Comparison of ENCODE assay signal across 18 mouse cellular contexts in the genomic region with DNA sequence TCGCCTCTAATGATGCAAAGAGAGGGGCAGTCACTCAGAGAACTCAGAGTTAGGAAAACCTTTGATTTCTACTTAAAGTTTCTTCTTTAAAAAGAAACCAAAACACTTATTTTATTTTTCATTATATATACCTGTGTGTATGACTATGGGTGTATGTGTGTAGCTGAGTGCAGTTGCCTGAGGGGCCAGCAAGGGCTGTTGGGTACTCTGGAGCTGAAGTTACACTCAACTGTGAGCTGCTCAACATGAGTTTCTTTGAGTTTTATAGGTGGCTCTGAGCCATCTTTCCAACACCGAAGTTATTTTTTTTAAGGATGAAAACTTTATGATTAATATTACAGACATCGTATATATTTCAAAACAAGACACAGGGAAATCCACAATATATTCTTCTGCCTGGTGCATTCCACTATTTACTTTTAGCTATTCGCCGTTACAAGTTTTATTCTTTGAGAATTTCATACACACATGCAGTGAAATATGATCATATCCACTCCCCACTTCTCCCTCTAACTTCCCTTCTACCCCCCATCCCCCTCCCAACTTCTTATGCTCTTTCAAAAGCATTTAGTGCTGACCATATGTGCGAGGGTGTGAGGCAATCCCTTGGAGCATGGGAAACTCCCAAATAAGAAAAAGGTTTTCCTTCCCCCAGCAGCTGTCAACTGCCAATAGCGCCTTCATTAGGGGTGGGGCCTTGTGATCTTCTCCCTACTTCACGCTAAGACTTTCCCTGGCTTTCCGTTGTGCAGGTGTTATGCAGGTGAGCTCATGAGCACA.
A peak's percentile ranks its signal among the peaks of the same experiment; 100 is the strongest.
DNase-seq lines count a peak whose midpoint lies in the region; ATAC-seq and TF ChIP-seq lines count a peak whose summit lies in the region.
"Had no signal": no experiment of that assay in that cellular context is flagged by ENCODE, and none has a peak within 500 bp of the region (broad histone marks: within the 10 kb centered on the region; RNA-seq: fewer than 3 reads in every experiment).

No protein-coding gene starts in this region.

- no peaks in the 10 kb centered on the region for H3K9me3 ChIP-seq in intestine, embryonic 14.5 days (ENCODE audit: control insufficient read depth, low read length)
- H3K9me3 ChIP-seq in intestine, postnatal 0 days (ENCODE audit: control insufficient read depth) = no peaks in the 10 kb centered on the region
- no peaks in the 10 kb centered on the region; the same call in 1 of the 2 replicates for H3K9me3 ChIP-seq in embryonic facial prominence, embryonic 13.5 days
- no peaks in the 10 kb centered on the region for H3K9me3 ChIP-seq in limb, embryonic 11.5 days (ENCODE audit: control insufficient read depth, low read length)
- no peaks in the 10 kb centered on the region for H3K9me3 ChIP-seq in stomach, embryonic 15.5 days
- H3K9me3 ChIP-seq: G1E had no signal

- no peaks in the 10 kb centered on the region for H3K27me3 ChIP-seq in intestine, embryonic 14.5 days (replicated peaks; ENCODE audit: control insufficient read depth, insufficient read depth, low read length)
- no peaks in the 10 kb centered on the region for H3K27me3 ChIP-seq in intestine, postnatal 0 days (replicated peaks; ENCODE audit: control insufficient read depth, insufficient read depth, low read length)
- no peaks in the 10 kb centered on the region for H3K27me3 ChIP-seq in embryonic facial prominence, embryonic 13.5 days
- H3K27me3 ChIP-seq in limb, embryonic 11.5 days (ENCODE audit: control insufficient read depth, insufficient read depth, low read length) = no peaks in the 10 kb centered on the region
- H3K27me3 ChIP-seq in stomach, embryonic 15.5 days (replicated peaks) = no peaks in the 10 kb centered on the region

- H3K4me3 ChIP-seq in intestine, embryonic 14.5 days (ENCODE audit: low read depth, low read length) = no peak overlapping the region
- no peak overlapping the region for H3K4me3 ChIP-seq in intestine, postnatal 0 days (ENCODE audit: low read depth, low read length)
- no peak overlapping the region for H3K4me3 ChIP-seq in embryonic facial prominence, embryonic 13.5 days
- H3K4me3 ChIP-seq in limb, embryonic 11.5 days (ENCODE audit: low read depth, low read length) = no peak overlapping the region
- no peak overlapping the region for H3K4me3 ChIP-seq in stomach, embryonic 15.5 days (replicated peaks)

- H3K27ac ChIP-seq in intestine, embryonic 14.5 days (ENCODE audit: low read depth) = 0 out of 2 replicates have a peak overlapping the region, but pooled peaks have one; percentile 16
- H3K27ac ChIP-seq in intestine, postnatal 0 days (ENCODE audit: low read depth, low read length) = no peak overlapping the region
- H3K27ac ChIP-seq in embryonic facial prominence, embryonic 13.5 days = peak overlapping the region; percentile 33; the same call in 1 of the 2 replicates
- H3K27ac ChIP-seq in limb, embryonic 11.5 days (replicated peaks; ENCODE audit: low read depth, low read length) = no peak overlapping the region; the same call in 1 of the 2 replicates
- H3K27ac ChIP-seq in stomach, embryonic 15.5 days = peak overlapping the region; percentile 31

- no peaks in the 10 kb centered on the region for H3K36me3 ChIP-seq in intestine, embryonic 14.5 days (ENCODE audit: control insufficient read depth, insufficient read depth, low read length)
- no peaks in the 10 kb centered on the region for H3K36me3 ChIP-seq in intestine, postnatal 0 days (ENCODE audit: control insufficient read depth, insufficient read depth)
- H3K36me3 ChIP-seq in embryonic facial prominence, embryonic 13.5 days = no peaks in the 10 kb centered on the region
- H3K36me3 ChIP-seq in limb, embryonic 11.5 days (ENCODE audit: control insufficient read depth, insufficient read depth, low read length) = no peaks in the 10 kb centered on the region
- no peaks in the 10 kb centered on the region for H3K36me3 ChIP-seq in stomach, embryonic 15.5 days
- H3K36me3 ChIP-seq: G1E had no signal

- no peak overlapping the region for H3K4me2 ChIP-seq in intestine, embryonic 14.5 days (ENCODE audit: low read length)
- H3K4me2 ChIP-seq in intestine, postnatal 0 days (replicated peaks; ENCODE audit: low read depth) = no peak overlapping the region
- H3K4me2 ChIP-seq in embryonic facial prominence, embryonic 13.5 days = no peak overlapping the region
- no peak overlapping the region for H3K4me2 ChIP-seq in limb, embryonic 11.5 days (ENCODE audit: low read depth, severe bottlenecking)
- H3K4me2 ChIP-seq in stomach, embryonic 15.5 days = no peak overlapping the region

- H3K9ac ChIP-seq in intestine, embryonic 14.5 days (ENCODE audit: low read length) = no peak overlapping the region
- H3K9ac ChIP-seq in intestine, postnatal 0 days (ENCODE audit: low read depth, low read length) = no peak overlapping the region
- H3K9ac ChIP-seq in embryonic facial prominence, embryonic 13.5 days = no peak overlapping the region
- no peak overlapping the region for H3K9ac ChIP-seq in limb, embryonic 11.5 days (ENCODE audit: low read length)
- H3K9ac ChIP-seq in stomach, embryonic 15.5 days = no peak overlapping the region
- H3K9ac ChIP-seq: liver, postnatal 0 days had no signal

- WGBS in intestine, embryonic 14.5 days = 59% methylated on average over 9 of the region's 9 CpGs
- WGBS in intestine, postnatal 0 days = 71% methylated on average over 9 of the region's 9 CpGs
- 64% methylated on average over 9 of the region's 9 CpGs for WGBS in embryonic facial prominence, embryonic 13.5 days
- WGBS in limb, embryonic 11.5 days = 56% methylated on average over 9 of the region's 9 CpGs
- WGBS in stomach, embryonic 15.5 days = 63% methylated on average over 9 of the region's 9 CpGs

- no peak for DNase-seq in intestine, embryonic 14.5 days (ENCODE audit: low spot score)
- DNase-seq in limb, embryonic 11.5 days (ENCODE audit: low spot score) = peak; percentile 54
- no peak for DNase-seq in ovary, adult 18-20 months (ENCODE audit: low spot score)
- no peak for DNase-seq in kidney, postnatal 10 days
- no peak for DNase-seq in right cerebral cortex, postnatal 4 days
- DNase-seq: adrenal gland, postnatal 14 days; cerebellum, postnatal 14 days; kidney, postnatal 4 days; layer of hippocampus, adult 9-11 months; liver, postnatal 0 days; right cerebral cortex, adult 18-20 months; thymus, adult 18-20 months had no signal

- TF ChIP-seq CTCF in intestine, postnatal 0 days (IDR thresholded peaks at IDR 0.05; ENCODE audit: low read depth) = no peak

- no peak; the same call in 1 of the 2 replicates for ATAC-seq in intestine, embryonic 14.5 days (replicated peaks; ENCODE audit: low FRiP score, low TSS enrichment, low read depth)
- no peak for ATAC-seq in intestine, postnatal 0 days
- no peak for ATAC-seq in embryonic facial prominence, embryonic 13.5 days (ENCODE audit: insufficient number of reproducible peaks, insufficient read depth, low FRiP score, low TSS enrichment, low read depth)
- ATAC-seq in limb, embryonic 11.5 days (ENCODE audit: insufficient number of reproducible peaks, low FRiP score, low TSS enrichment, low read depth) = peak; percentile 73
- peak; percentile 32; the same call in 1 of the 2 replicates for ATAC-seq in stomach, embryonic 15.5 days (ENCODE audit: insufficient read depth, low FRiP score, low read depth)
- ATAC-seq: forebrain, embryonic 16.5 days; liver, postnatal 0 days; midbrain, embryonic 16.5 days had no signal

- no peaks in the 10 kb centered on the region for H3K4me1 ChIP-seq in intestine, embryonic 14.5 days (replicated peaks; ENCODE audit: control insufficient read depth, insufficient read depth, low read length)
- H3K4me1 ChIP-seq in intestine, postnatal 0 days (replicated peaks; ENCODE audit: control insufficient read depth, insufficient read depth, low read length) = no peaks in the 10 kb centered on the region
- H3K4me1 ChIP-seq in embryonic facial prominence, embryonic 13.5 days = 0 out of 2 replicates have a peak, but pooled peaks cover 3% of the 10 kb centered on the region
- no peaks in the 10 kb centered on the region for H3K4me1 ChIP-seq in limb, embryonic 11.5 days (ENCODE audit: control insufficient read depth, insufficient read depth, low read length)
- no peaks in the 10 kb centered on the region for H3K4me1 ChIP-seq in stomach, embryonic 15.5 days

Comparison
In these comparisons a context has a peak if more than half of its experiments do, and no peak if none do; other contexts are left out.
1. H3K27ac ChIP-seq: peak in intestine, embryonic 14.5 days (single experiment), embryonic facial prominence, embryonic 13.5 days (single experiment) and stomach, embryonic 15.5 days (single experiment); none in intestine, postnatal 0 days (single experiment) and limb, embryonic 11.5 days (single experiment).
2. ATAC-seq: peak in limb, embryonic 11.5 days (single experiment) and stomach, embryonic 15.5 days (single experiment); none in intestine, embryonic 14.5 days (single experiment), intestine, postnatal 0 days (single experiment) and embryonic facial prominence, embryonic 13.5 days (single experiment).